Mouse (Mus musculus): Measurements from ENCODE around the gene Prkch. TPM values are rescaled to one million over a fixed set of nuclear protein-coding genes. Genes with fewer than 3 reads are reported as not detected.

The Prkch gene
- polyA plus RNA-seq, 1 experiment: 7.7 TPM

GRCm38 (mm10) chr12:73602974-73603373, 18.4 kb downstream of the Prkch start:
- TF ChIP-seq POLR2A (IDR thresholded peaks at IDR 0.05; ENCODE audit: borderline replicate concordance, extremely low read depth, insufficient read depth, insufficient read length, poor library complexity, severe bottlenecking) (no peak), CTCF (IDR thresholded peaks at IDR 0.05; ENCODE audit: borderline replicate concordance, extremely low read depth, insufficient read depth, insufficient read length) (no peak)
- DNase-seq (ENCODE audit: low read depth): no peak

GRCm38 (mm10) chr12:73603653-73604052, 19.1 kb downstream of the Prkch start:
- no peak for TF ChIP-seq POLR2A (IDR thresholded peaks at IDR 0.05; ENCODE audit: borderline replicate concordance, extremely low read depth, insufficient read depth, insufficient read length, poor library complexity, severe bottlenecking)
- TF ChIP-seq CTCF (IDR thresholded peaks at IDR 0.05; ENCODE audit: borderline replicate concordance, extremely low read depth, insufficient read depth, insufficient read length): no peak
- DNase-seq (ENCODE audit: low read depth): no peak

- TF ChIP-seq CTCF (IDR thresholded peaks at IDR 0.05; ENCODE audit: borderline replicate concordance, extremely low read depth, insufficient read depth, insufficient read length): no peak
- TF ChIP-seq POLR2A (IDR thresholded peaks at IDR 0.05; ENCODE audit: borderline replicate concordance, extremely low read depth, insufficient read depth, insufficient read length, poor library complexity, severe bottlenecking): no peak
- no peak for DNase-seq (ENCODE audit: low read depth)
Measured at GRCm38 (mm10) chr12:73604762-73605161, 20.2 kb downstream of the Prkch start.

GRCm38 (mm10) chr12:73605174-73605573, 20.6 kb downstream of the Prkch start:
- no peak for DNase-seq (ENCODE audit: low read depth)
- TF ChIP-seq CTCF (IDR thresholded peaks at IDR 0.05; ENCODE audit: borderline replicate concordance, extremely low read depth, insufficient read depth, insufficient read length) (no peak), POLR2A (IDR thresholded peaks at IDR 0.05; ENCODE audit: borderline replicate concordance, extremely low read depth, insufficient read depth, insufficient read length, poor library complexity, severe bottlenecking) (no peak)

- TF ChIP-seq CTCF (IDR thresholded peaks at IDR 0.05; ENCODE audit: borderline replicate concordance, extremely low read depth, insufficient read depth, insufficient read length) (no peak), POLR2A (IDR thresholded peaks at IDR 0.05; ENCODE audit: borderline replicate concordance, extremely low read depth, insufficient read depth, insufficient read length, poor library complexity, severe bottlenecking) (no peak)
- no peak for DNase-seq (ENCODE audit: low read depth)
Measured at GRCm38 (mm10) chr12:73607381-73608064, 22.9 kb downstream of the Prkch start.

- no peak for DNase-seq (ENCODE audit: low read depth)
Measured at GRCm38 (mm10) chr12:73608065-73608397, 23.4 kb downstream of the Prkch start.

GRCm38 (mm10) chr12:73609262-73609661, 24.7 kb downstream of the Prkch start:
- no peak for DNase-seq (ENCODE audit: low read depth)
- no peak for TF ChIP-seq POLR2A (IDR thresholded peaks at IDR 0.05; ENCODE audit: borderline replicate concordance, extremely low read depth, insufficient read depth, insufficient read length, poor library complexity, severe bottlenecking)
- no peak for TF ChIP-seq CTCF (IDR thresholded peaks at IDR 0.05; ENCODE audit: borderline replicate concordance, extremely low read depth, insufficient read depth, insufficient read length)

More at GRCm38 (mm10) chr12:73608065-73608397, 23.4 kb downstream of the Prkch start:
- no peak for TF ChIP-seq POLR2A (IDR thresholded peaks at IDR 0.05; ENCODE audit: borderline replicate concordance, extremely low read depth, insufficient read depth, insufficient read length, poor library complexity, severe bottlenecking)
- no peak for TF ChIP-seq CTCF (IDR thresholded peaks at IDR 0.05; ENCODE audit: borderline replicate concordance, extremely low read depth, insufficient read depth, insufficient read length)

GRCm38 (mm10) chr12:73609676-73610545, 25.3 kb downstream of the Prkch start:
- TF ChIP-seq CTCF (IDR thresholded peaks at IDR 0.05; ENCODE audit: borderline replicate concordance, extremely low read depth, insufficient read depth, insufficient read length) (no peak), POLR2A (IDR thresholded peaks at IDR 0.05; ENCODE audit: borderline replicate concordance, extremely low read depth, insufficient read depth, insufficient read length, poor library complexity, severe bottlenecking) (no peak)
- no peak for DNase-seq (ENCODE audit: low read depth)

- no peak for DNase-seq (ENCODE audit: low read depth)
Measured at GRCm38 (mm10) chr12:73610831-73611370, 26.3 kb downstream of the Prkch start.

GRCm38 (mm10) chr12:73611741-73612140, 27.1 kb downstream of the Prkch start:
- TF ChIP-seq POLR2A (IDR thresholded peaks at IDR 0.05; ENCODE audit: borderline replicate concordance, extremely low read depth, insufficient read depth, insufficient read length, poor library complexity, severe bottlenecking) (no peak), CTCF (IDR thresholded peaks at IDR 0.05; ENCODE audit: borderline replicate concordance, extremely low read depth, insufficient read depth, insufficient read length) (no peak)
- no peak for DNase-seq (ENCODE audit: low read depth)

More at GRCm38 (mm10) chr12:73610831-73611370, 26.3 kb downstream of the Prkch start:
- TF ChIP-seq CTCF (IDR thresholded peaks at IDR 0.05; ENCODE audit: borderline replicate concordance, extremely low read depth, insufficient read depth, insufficient read length) (no peak), POLR2A (IDR thresholded peaks at IDR 0.05; ENCODE audit: borderline replicate concordance, extremely low read depth, insufficient read depth, insufficient read length, poor library complexity, severe bottlenecking) (no peak)

GRCm38 (mm10) chr12:73613183-73613582, 28.6 kb downstream of the Prkch start:
- DNase-seq (ENCODE audit: low read depth): no peak
- TF ChIP-seq POLR2A (IDR thresholded peaks at IDR 0.05; ENCODE audit: borderline replicate concordance, extremely low read depth, insufficient read depth, insufficient read length, poor library complexity, severe bottlenecking): no peak
- no peak for TF ChIP-seq CTCF (IDR thresholded peaks at IDR 0.05; ENCODE audit: borderline replicate concordance, extremely low read depth, insufficient read depth, insufficient read length)

All from brain, embryonic 14.5 days (tissue).